Mouse (Mus musculus): ENCODE data around the gene Lenep. TPM values are rescaled to one million over a fixed set of nuclear protein-coding genes. Genes with fewer than 3 reads are reported as not detected.

The Lenep gene
- polyA plus RNA-seq, 1 experiment from 2014 or later: 0.16 TPM

DNA sequence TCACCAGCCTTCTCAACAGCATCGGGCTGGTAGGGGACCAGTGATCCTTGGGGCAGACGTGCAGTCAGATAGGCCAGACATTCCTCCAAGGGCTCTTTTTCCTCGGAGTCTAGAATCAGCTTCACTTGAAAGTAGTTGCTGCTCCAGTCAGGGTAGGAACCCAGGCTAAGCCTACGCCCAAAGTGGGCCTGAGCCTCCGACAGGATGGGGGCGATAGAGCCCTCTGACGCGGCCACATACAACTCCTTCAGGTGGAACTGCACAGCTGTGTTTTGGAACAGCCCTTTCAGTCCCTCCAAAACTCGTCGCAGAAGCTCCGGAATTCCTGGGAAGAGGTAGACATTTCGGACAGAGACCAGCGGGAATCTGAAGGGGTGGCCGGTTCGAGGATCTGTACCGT lies 5.9 kb upstream of the Lenep start:
- ATAC-seq (replicated peaks; ENCODE audit: low FRiP score, low read depth) (no peak), DNase-seq (ENCODE audit: low spot score) (no peak)
- H3K4me3 ChIP-seq (replicated peaks; ENCODE audit: low read depth, low read length): no peak overlapping the region
- no peak overlapping the region for H3K27ac ChIP-seq
- no peaks in the 10 kb centered on the region for H3K9me3 ChIP-seq (replicated peaks; ENCODE audit: low read length)
- 70% methylated on average over 16 of the region's 16 CpGs for WGBS
- peaks cover 15% of the 10 kb centered on the region; the same call in 1 of the 2 replicates for H3K36me3 ChIP-seq (ENCODE audit: insufficient read depth, low read length)
- peaks cover 8% of the 10 kb centered on the region for H3K4me1 ChIP-seq (replicated peaks; ENCODE audit: insufficient read depth, low read length)
- no peak overlapping the region for H3K4me2 ChIP-seq (ENCODE audit: low read length)
- no peaks in the 10 kb centered on the region for H3K27me3 ChIP-seq (ENCODE audit: insufficient read depth, low read length)
- H3K9ac ChIP-seq (ENCODE audit: low read depth, low read length): no peak overlapping the region
- TF ChIP-seq CTCF (IDR thresholded peaks at IDR 0.05; ENCODE audit: low read depth): no peak

DNA sequence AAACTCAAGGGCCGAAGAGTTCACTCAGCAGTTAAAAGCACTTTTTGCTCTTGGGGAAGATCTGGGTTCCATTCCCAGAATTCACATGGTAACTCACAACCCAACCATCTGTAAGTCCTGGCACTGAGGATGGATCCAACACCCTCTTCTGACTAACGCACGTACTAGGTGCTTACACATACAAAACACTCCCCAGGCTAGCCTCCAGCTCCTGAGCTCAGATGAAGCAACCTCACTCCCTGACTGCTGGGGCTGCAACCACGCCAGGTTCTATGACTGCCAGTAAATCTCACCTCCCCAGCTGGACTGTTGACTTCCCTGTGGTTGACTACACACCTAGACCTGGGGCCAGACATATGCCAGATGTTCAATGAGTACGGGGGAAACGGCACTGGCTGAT lies 4.3 kb upstream of the Lenep start:
- peaks cover 25% of the 10 kb centered on the region for H3K36me3 ChIP-seq (ENCODE audit: insufficient read depth, low read length)
- no peak for TF ChIP-seq CTCF (IDR thresholded peaks at IDR 0.05; ENCODE audit: low read depth)
- DNase-seq (ENCODE audit: low spot score) (no peak), ATAC-seq (replicated peaks; ENCODE audit: low FRiP score, low read depth) (no peak)
- H3K4me2 ChIP-seq (ENCODE audit: low read length): no peak overlapping the region
- H3K4me3 ChIP-seq (replicated peaks; ENCODE audit: low read depth, low read length): no peak overlapping the region
- 88% methylated on average over 6 of the region's 6 CpGs for WGBS
- no peaks in the 10 kb centered on the region for H3K9me3 ChIP-seq (replicated peaks; ENCODE audit: low read length)
- no peaks in the 10 kb centered on the region for H3K27me3 ChIP-seq (ENCODE audit: insufficient read depth, low read length)
- no peak overlapping the region for H3K27ac ChIP-seq
- no peak overlapping the region for H3K9ac ChIP-seq (ENCODE audit: low read depth, low read length)
- H3K4me1 ChIP-seq (replicated peaks; ENCODE audit: insufficient read depth, low read length): peaks cover 8% of the 10 kb centered on the region

DNA sequence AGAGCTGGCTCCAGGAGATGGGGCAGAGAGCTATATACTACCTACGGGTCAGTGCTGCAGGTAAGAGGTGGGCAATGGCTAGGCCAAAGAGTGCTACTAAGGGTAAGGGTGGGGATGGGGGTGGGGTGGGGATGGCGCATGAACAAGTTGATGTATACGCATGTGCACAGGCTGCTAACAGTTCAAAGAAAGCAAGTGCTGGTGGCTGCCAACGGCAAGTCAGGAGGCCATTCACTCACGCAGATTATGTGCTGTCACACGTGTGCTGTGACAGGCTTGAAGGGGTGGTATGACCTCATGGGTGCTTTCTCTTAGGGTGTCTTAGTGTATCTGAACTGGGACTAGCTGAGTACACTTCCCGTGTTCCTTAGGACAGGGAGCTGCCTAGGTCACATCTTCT lies 1.3 kb downstream of the Lenep start:
- Histone ChIP-seq H3K4me1 (replicated peaks; ENCODE audit: insufficient read depth, low read length) (no peaks in the 10 kb centered on the region), H3K4me3 (replicated peaks; ENCODE audit: low read depth, low read length) (no peak overlapping the region), H3K9me3 (replicated peaks; ENCODE audit: low read length) (no peaks in the 10 kb centered on the region), H3K27ac (no peak overlapping the region), H3K4me2 (ENCODE audit: low read length) (no peak overlapping the region), H3K27me3 (ENCODE audit: insufficient read depth, low read length) (no peaks in the 10 kb centered on the region), H3K9ac (ENCODE audit: low read depth, low read length) (no peak overlapping the region), H3K36me3 (ENCODE audit: insufficient read depth, low read length) (peaks cover 26% of the 10 kb centered on the region)
- DNase-seq (ENCODE audit: low spot score) (no peak), ATAC-seq (replicated peaks; ENCODE audit: low FRiP score, low read depth) (no peak)
- WGBS: 85% methylated on average over 7 of the region's 7 CpGs
- no peak for TF ChIP-seq CTCF (IDR thresholded peaks at IDR 0.05; ENCODE audit: low read depth)

DNA sequence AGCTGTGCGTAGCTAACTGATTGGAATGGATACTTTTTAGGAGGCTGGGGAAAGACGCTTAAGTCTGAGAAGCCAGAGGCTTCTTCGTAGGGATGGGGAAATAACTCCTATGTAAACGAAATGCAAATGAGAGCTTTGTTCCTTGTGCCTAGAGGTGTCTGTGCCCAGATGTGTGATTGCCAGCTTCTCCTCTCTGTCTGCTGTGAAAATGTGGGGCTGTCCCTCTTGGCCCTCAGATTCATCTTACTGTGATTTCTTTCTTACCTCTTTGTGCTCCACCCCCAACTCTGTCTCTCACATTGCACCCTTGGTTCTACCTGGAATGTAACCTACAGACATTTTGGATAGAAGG lies 6.0 kb downstream of the Lenep start:
- WGBS: 4% methylated on average over 4 of the region's 4 CpGs
- Histone ChIP-seq H3K4me2 (ENCODE audit: low read length) (peak overlapping the region; percentile 99), H3K4me1 (replicated peaks; ENCODE audit: insufficient read depth, low read length) (peaks cover 11% of the 10 kb centered on the region), H3K27me3 (ENCODE audit: insufficient read depth, low read length) (no peaks in the 10 kb centered on the region), H3K9me3 (replicated peaks; ENCODE audit: low read length) (no peaks in the 10 kb centered on the region), H3K9ac (ENCODE audit: low read depth, low read length) (peak overlapping the region; percentile 58; the same call in 1 of the 2 replicates), H3K36me3 (ENCODE audit: insufficient read depth, low read length) (0 out of 2 replicates have a peak, but pooled peaks cover 3% of the 10 kb centered on the region), H3K27ac (no peak overlapping the region), H3K4me3 (replicated peaks; ENCODE audit: low read depth, low read length) (peak overlapping the region; percentile 51; the same call in 1 of the 2 replicates)
- DNase-seq (ENCODE audit: low spot score) (no peak), ATAC-seq (replicated peaks; ENCODE audit: low FRiP score, low read depth) (no peak)
- no peak for TF ChIP-seq CTCF (IDR thresholded peaks at IDR 0.05; ENCODE audit: low read depth)

DNA sequence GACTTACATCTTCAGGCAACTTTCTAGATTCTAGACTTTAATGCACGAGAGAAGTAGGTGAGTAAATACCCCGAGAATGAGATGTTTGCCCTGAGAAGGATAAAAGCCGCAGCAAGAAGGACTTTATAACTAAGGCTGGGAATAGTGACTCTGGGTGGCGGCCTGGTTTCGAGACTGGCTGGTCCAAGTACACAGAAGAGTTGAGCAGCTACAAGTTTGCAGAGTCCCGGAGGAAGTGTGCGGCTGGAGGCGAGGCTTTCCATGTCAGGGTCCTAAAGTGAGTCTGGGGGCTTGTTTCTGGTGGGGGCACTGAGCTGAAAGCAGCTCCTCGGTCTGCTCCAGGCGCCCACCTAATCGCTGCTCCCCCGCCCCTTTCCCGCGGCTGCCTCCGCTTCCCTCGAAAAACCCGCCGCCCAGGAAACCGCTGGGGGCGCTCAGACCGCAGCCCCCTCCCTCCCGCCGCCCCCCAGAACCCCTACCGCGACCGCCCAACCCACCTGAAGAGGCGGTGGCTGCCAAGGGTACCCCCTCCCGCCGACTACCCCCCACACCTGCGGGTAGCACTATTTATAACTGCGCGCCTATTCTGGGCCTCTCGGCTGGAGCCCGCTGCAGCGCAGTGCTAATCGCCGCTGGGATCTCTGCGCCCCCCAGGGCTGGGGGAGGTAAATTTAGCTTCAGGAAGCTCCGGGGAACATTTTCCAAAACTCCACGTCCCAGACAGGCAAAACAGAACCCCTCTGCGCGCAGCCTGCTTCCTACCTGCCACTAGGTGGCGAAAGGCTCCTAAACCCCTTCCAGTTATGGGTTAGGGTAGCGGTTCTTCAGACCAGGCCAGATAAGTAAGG lies 6.6 kb downstream of the Lenep start:
- H3K36me3 ChIP-seq (ENCODE audit: insufficient read depth, low read length): no peaks in the 10 kb centered on the region
- WGBS: under 1% methylated on average over 41 of the region's 44 CpGs

DNA sequence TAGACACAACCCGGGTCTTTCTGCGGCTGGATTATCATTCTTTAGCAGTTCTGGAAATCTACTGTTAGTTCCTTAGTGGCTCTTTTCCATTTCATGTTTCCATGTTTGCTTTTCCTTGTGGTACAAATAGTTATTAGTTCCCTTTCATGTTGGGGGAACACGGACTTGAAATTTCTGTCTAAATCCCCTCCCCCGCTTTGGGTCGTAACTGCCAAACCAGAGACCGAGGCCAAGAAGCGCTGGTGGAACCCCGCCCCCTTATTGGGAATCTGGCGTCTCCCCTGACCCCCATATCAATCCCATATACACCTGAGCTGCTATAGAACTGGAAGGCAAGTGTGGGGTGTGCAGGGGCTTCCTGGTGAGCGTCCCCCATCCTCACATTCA lies 7.2 kb downstream of the Lenep start:
- peak overlapping the region; percentile 99 for H3K4me2 ChIP-seq (ENCODE audit: low read length)
- DNase-seq (ENCODE audit: low spot score): no peak
- no peak for TF ChIP-seq CTCF (IDR thresholded peaks at IDR 0.05; ENCODE audit: low read depth)

More for the DNA sequence above, 6.6 kb downstream of the Lenep start:
- Histone ChIP-seq H3K9me3 (replicated peaks; ENCODE audit: low read length) (no peaks in the 10 kb centered on the region), H3K27ac (peak overlapping the region; percentile 91), H3K4me1 (replicated peaks; ENCODE audit: insufficient read depth, low read length) (peaks cover 17% of the 10 kb centered on the region), H3K4me2 (ENCODE audit: low read length) (peak overlapping the region; percentile 99), H3K27me3 (ENCODE audit: insufficient read depth, low read length) (no peaks in the 10 kb centered on the region), H3K9ac (ENCODE audit: low read depth, low read length) (peak overlapping the region; percentile 58), H3K4me3 (replicated peaks; ENCODE audit: low read depth, low read length) (peak overlapping the region; percentile 51)
- DNase-seq (ENCODE audit: low spot score): peak; percentile 93
- ATAC-seq (replicated peaks; ENCODE audit: low FRiP score, low read depth): no peak
- TF ChIP-seq CTCF (IDR thresholded peaks at IDR 0.05; ENCODE audit: low read depth): peak; percentile 94

More for the DNA sequence above, 7.2 kb downstream of the Lenep start:
- 4% methylated on average over 10 of the region's 10 CpGs for WGBS
- Histone ChIP-seq H3K27me3 (ENCODE audit: insufficient read depth, low read length) (no peaks in the 10 kb centered on the region), H3K4me1 (replicated peaks; ENCODE audit: insufficient read depth, low read length) (peaks cover 22% of the 10 kb centered on the region), H3K9ac (ENCODE audit: low read depth, low read length) (peak overlapping the region; percentile 58), H3K9me3 (replicated peaks; ENCODE audit: low read length) (no peaks in the 10 kb centered on the region), H3K27ac (peak overlapping the region; percentile 91), H3K4me3 (replicated peaks; ENCODE audit: low read depth, low read length) (peak overlapping the region; percentile 51), H3K36me3 (ENCODE audit: insufficient read depth, low read length) (no peaks in the 10 kb centered on the region)
- no peak for ATAC-seq (replicated peaks; ENCODE audit: low FRiP score, low read depth)
